Mouse (Mus musculus): ENCODE measurements at regions not wholly inside any gene's neighbourhood (a gene's known extent, or its start where the extent isn't known, plus 50 kb on each side); places are given as distances from the start of the nearest gene placed in this dataset.

DNA sequence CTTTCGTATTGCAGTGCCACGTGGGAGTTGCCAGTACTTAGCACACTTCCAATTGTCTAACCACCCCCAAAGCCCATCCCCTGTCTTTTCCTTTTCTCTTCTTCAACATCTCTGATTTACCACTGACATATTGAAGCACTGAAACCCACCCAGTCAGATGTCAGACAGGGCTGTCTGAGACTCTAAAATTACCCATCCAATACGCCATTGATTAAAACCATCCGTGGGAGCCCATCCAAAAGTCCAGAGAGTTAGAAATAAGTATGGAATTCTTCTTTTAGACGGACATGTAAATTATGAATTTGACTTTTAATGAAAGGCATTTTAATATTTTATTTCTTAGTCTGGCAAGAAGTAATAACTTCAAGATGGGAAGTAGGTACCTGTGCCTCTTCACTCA lies 148.8 kb downstream of the Btg1 start:
- TF ChIP-seq POLR2A (IDR thresholded peaks at IDR 0.05; ENCODE audit: borderline replicate concordance, insufficient read depth, low read length) (no peak), CTCF (IDR thresholded peaks at IDR 0.05; ENCODE audit: borderline replicate concordance, insufficient read depth, low read depth, low read length) (no peak)
